Mouse (Mus musculus) ovary, postnatal 36 days (tissue): ENCODE measurements at regions not wholly inside any gene's neighbourhood (a gene's known extent, or its start where the extent isn't known, plus 50 kb on each side); places are given as distances from the start of the nearest gene placed in this dataset.

Experiments used
- DNase-seq: peaks from one replicate; pipeline ENCODE4 v3.0.0; 2022; ENCODE audit warnings: low spot score, mixed read lengths

- DNase-seq = no peak
Observed at GRCm38 (mm10) chr1:102811401-102811800, 1956.9 kb upstream of the Cdh20 start.

DNA sequence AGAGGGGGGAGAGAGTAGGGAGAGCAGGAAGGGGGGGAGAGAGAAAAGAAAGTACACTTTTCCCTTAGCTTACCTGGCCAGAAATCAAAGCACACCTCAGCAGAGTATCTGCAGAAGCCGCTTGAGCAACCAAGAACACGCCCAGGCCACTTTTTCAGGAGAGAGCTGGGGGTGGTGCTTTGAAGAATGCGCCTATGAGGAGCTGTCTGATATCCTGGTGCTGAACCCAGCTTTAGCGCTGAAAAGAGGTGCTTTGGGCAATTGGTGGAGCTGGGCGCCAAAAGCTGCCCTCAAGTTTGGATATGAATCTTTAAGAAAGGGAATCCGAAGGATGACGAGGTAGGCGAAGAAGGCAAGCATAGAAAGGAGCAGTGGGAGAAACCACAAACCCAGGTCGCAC is 1943.3 kb upstream of the Cdh20 start:
- DNase-seq = peak; percentile 3

DNA sequence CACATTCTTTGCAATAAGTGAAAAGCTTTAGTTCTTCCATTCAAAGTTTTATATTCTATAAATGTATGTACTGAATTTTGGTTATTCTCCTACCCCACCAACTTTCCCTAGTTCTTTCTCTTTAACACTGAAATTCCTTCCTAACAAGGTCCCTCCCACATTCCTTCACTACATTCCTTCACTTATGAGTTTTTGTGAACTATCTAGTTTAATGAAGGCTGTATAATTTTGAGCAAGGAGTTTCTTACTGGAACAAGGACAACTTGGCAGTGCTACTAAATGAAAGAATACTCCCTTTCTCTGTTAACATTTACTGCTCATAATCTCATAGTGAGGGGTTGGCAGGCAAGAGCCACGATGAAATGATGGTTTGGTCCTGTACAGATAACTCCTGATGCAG is 1905.9 kb upstream of the Cdh20 start:
- no peak for DNase-seq

DNA sequence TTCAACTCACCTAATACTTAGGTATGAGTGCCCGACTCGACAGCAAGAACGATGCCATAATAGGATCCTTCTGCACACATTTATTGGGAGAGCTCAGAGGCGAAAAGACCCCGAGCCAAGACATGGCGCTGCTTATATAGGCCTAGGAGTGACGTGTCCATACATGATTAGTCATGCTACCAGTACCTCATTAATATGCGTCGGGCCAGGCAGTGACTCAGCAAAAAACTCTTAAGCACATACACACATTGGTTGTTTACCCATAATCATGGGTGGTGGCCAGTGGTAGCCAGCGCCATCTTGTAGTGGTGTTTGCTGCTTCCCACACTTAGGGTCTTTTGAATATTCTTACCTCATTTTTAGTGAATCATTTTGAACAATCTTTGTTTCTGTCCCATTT is 1889.2 kb upstream of the Cdh20 start:
- DNase-seq = no peak

GRCm38 (mm10) chr1:102899174-102899573 is 1869.2 kb upstream of the Cdh20 start:
- no peak for DNase-seq

DNA sequence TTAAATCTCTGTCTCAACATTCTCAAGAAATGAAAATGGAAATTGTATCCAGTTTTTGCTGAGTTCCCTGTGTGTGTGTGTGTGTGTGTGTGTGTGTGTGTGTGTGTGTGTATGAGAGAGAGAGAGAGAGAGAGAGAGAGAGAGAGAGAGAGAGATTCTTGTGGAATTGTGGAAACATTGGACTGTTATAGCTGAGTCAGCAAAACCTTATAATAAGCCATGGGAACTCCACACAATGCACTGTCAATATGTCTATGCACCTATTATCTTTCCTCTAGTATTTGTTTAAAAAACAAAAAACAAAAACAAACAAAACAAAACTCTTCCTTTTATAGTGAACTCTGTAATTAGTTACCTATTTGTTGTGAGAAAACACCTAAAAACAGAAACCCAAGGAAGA is 1845.2 kb upstream of the Cdh20 start:
- no peak for DNase-seq
